Mouse (Mus musculus): ENCODE measurements at regions not wholly inside any gene's neighbourhood (a gene's known extent, or its start where the extent isn't known, plus 50 kb on each side); places are given as distances from the start of the nearest gene placed in this dataset.

GRCm38 (mm10) chr6:98746976-98747375, 404.4 kb upstream of the Gm765 start:
- TF ChIP-seq CTCF (IDR thresholded peaks at IDR 0.05) = no peak
- no peak for TF ChIP-seq EP300 (IDR thresholded peaks at IDR 0.05)

All from lung, postnatal 0 days (tissue).